Mouse (Mus musculus) urinary bladder, adult 18-20 months (tissue): ENCODE data around the gene Reep1.

ENCODE experiments used
- DNase-seq, 2 experiments: peaks; one replicate each; pipeline ENCODE4 v3.0.0; 2022; ENCODE audit warnings: low spot score in 2 of 2, mixed read lengths in 2 of 2

The Reep1 gene

DNA sequence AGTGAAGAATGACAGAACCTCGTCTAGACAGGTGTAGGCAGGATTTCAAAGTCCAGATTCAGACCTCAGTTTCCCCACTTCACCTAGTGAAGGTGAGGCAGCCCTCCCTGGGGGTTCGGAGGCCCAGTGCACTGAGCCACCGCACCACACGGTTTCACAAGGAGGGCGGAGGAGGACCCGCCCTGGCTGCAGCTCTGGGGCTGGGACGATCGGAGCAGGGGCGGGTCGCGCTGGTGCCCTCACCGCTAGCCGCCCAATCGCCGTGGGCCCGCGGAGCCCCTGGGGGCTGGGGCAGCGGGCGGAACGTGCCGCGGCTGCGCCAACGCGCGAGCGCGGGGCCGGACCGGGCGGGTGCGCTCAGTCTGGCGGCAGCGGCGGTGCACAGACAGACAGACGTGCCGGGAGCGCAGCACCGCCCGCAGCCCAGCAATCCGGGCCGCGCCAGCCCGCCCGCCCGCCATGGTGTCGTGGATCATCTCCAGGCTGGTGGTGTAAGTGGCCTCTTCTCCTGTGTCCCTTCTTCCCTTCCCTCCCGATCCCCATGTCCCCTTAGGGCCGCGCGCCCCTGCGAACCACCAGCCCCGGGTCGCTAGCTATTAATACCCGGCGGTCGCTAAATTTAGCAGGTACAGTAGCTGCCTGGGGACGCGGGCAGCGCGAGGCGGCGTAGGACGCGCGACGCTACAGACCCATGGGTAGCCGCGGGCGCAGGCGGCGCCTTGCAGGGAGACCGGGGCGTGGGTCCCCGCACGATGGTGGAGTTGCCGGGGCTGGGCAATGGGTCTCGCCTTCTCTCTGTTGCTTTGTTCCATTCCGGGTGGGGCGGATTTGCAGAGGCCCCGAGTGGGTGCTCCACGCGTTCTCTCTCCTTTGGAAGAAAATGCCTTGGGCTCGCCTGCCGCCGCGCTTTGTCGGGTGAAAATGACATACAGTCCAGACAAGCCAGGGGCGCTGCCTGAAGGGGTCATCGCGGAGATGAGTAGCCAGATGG, at the start of gene Reep1:
Reep1 (plus strand) TSS at position 51 of the 991 bp plus-strand sequence.
- DNase-seq, result peak; percentile 15 to 20

DNA sequence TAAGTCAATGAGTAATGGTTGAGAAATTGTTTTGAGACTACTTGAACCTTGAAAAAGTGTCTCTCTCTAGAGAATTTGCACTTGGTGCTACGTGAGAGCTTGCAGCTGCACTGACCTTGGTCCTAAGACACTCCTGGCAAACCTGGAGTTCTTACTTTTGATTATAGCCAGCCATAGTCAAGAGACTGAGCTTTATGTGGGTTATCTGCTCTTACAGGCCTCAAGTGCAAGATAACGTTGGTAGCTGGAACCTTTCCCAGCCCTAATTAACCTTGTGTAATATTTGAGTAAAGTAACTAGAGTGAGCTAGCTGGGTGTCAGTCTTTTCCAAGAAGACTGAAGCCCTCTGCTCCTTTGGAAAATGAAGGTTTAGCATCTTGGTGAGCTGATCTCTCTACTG, 49.1 kb upstream of the Reep1 start:
- DNase-seq, result no peak

DNA sequence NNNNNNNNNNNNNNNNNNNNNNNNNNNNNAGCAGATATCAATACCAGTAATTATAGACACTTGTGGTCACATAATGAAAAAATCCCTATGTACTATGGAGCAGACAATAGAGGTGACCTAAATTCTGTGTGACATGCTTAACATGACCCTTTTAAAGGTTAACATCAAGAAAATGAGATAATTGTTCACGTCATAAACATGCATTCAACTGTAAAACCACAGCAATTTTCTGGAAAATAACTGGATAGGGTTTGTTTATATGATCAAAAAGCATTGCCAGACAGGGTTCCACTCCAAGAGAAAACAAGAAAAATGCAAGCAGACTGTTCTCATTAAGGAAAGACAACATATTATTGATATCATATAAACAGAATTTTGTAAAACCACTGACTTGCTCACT, 42.9 kb upstream of the Reep1 start:
- no peak for DNase-seq

DNA sequence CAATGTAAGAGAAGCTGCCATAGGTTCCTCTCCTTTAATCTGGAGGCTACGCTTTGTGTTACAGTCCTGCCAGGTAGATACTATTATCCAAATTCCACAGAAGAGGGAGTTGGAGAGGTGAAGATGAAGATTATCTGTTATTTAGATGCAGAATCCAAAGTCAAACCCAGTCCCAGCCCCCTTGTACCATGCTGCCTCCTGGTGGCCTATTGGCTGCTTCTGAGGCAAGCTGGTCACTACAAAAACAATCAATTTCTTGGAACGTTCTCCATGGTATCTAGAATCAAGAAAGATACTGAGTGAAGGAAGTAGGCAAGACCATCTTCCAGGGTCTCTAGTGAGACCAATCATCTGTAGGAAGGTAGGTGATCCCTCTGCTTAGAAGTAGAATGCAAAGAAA, 34.2 kb upstream of the Reep1 start:
- no peak for DNase-seq

DNA sequence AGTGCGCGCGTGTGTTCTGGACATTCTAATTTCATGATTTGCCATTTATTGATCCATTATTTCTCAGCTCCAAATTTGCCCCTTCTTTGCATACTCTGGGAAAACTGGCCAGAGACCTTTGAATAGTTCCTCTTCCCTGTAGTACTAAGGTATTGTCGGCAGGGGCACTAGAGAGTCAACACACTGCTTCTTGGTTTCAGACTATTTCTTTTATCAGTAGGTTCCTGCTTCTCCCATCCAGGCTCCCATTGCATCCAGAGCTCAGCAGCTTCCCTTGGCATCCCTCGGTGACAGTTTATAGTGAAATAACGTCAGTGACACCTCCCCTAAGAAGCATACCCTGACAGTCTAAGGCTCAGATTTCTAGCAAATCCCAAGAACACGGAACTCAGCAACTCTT, 28.5 kb upstream of the Reep1 start:
- no peak for DNase-seq

DNA sequence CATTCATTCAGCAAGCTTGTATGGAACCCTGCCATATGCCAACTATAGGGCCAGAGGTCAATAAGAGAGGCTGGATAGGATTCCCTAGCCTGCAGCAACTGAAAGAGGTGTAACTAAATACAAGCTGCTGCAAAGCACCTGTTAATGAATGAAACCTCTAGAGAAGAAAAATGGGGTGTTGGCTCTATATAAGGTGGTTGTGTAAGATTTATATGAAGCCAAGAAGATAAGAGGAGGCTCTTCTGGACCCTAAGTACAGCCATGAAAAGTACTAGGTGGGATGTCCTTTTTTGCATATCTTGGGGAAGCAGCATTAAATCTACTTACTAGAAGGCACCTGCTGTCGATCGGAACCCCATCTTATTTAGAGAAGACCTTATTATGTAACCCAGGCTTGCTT, 12.2 kb upstream of the Reep1 start:
- DNase-seq, result no peak

DNA sequence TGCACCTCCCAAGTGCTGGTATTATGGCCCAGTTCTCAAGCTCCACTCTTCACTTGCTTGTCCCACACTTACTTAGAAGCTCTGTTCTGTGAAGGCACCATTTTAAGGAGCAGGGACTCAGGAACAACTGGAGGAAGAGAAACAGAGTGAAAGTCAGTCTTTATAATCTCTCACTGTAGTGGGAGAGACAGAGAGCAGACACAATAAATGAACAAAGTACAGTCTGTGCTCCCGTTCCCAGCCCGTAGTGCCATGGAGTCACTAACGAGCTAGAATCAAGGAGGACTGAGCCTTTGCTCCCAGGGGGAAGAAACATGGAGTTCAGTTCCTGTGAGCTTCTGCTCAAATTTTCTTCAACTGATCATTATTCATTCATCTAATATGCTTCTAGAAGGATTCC, 11.8 kb upstream of the Reep1 start:
- no peak for DNase-seq

DNA sequence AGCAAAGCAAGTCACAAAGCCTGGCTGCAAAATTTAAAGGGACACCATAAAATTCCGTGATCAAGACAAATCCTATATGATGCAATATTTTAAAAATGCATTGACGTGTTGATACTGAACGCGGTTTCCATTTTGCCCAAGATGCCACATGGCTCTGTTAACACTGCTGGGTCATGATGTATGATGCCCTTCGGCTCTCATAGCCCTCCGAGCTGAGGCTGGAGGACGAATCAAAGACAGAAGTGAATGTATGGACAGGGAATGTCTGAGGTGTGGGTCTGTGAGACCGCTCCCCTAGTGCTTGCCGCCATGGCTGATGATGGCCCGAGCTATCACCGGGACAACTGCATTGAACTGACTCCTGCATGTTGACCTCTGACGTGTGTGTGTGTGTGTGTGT, 490 bp upstream of the Reep1 start:
- no peak for DNase-seq

DNA sequence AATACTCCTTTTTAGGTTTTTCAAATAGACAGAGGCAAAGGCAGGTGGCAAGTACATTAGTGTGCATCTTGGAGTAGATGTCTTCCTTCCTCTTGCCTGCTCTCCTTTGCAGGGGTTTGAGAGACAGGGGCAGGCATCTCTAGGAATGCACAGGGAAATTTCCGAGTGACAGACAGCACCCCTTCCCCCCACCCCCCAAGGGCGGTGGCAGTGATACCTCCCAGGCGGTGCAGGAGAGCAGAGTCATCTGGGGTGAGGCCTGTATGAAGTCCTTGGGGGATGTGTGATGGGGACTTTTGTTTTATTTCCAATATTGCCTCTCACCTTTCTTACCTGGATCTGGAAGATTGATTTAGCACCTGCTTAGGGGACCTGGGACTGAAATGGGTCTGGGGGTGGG, 1.2 kb downstream of the Reep1 start:
- DNase-seq, result no peak

DNA sequence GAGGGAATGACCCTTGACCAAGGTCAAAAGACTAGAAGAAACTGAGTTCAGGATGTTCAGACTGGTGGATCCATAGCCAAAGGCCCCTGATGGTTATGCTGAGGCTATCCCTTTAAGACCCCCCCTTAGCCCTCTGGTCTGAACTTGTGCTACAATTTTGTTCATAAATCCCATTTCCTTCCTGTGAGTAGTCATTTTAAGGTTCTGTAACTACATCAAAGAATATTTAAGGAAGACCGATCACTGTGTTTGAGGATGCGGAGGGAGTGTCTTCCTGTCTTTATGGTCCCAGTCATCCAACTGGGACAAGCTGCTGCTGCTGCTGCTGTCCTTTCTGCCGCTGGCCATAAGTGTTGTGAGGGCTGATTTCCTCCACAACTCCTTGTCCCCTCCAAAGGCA, 3.0 kb downstream of the Reep1 start:
- no peak for DNase-seq

DNA sequence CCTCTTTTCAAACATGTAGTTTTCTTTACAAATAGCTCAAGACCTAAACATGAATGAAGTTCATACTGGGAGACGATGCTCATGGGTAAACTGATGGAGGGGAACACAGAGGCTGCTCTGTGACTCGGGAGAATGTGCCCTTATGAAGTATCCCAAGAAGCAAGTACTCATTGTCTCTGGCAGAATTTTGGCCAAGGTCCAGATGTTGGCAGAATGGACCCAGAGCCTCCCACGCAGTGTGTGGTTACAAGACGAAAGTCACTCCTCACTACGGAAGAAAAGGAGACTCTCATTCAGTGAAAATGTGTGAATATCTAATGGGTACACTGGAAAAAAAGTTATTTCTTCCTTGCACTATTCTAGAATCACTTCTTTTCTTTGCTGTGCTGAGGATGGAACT, 3.8 kb downstream of the Reep1 start:
- no peak for DNase-seq

DNA sequence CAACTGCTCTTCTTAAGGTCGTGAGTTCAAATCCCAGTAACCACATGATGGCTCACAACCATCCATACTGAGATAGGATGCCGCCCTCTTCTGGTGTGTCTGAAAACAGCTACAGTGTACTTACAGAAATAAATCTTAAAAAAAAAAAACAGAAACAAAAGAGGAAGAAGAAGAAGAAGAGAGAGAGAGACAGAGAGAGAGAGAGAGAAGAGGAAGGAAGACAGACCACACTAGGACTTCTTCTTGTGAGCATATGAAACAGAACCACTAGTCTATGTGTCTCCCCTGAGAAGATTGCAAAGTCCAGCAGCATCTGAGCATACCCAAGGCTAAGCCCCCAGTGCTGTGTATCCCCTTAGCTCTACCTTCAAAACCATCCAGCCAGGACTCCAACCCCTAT, 6.2 kb downstream of the Reep1 start:
- DNase-seq, result no peak

DNA sequence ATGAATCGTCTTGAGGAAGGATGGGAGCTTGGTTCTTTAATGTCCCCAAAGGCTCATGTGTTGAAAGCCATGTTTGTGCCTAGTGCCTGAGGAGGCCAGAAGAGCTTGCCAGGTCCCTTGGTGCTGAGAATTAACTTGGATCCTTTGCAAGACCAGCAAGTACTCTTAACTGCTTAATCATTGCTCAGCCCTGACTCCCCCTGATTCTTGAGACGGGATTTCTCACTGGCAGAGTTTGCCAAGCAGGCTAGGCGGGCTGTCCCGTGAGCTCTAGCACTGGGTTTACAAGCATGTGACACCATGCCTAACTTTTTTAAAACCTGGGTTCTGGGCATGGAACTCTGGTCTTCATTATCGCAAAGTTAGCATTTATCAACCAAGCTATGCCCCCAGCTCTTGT, 7.6 kb downstream of the Reep1 start:
- DNase-seq, result no peak

DNA sequence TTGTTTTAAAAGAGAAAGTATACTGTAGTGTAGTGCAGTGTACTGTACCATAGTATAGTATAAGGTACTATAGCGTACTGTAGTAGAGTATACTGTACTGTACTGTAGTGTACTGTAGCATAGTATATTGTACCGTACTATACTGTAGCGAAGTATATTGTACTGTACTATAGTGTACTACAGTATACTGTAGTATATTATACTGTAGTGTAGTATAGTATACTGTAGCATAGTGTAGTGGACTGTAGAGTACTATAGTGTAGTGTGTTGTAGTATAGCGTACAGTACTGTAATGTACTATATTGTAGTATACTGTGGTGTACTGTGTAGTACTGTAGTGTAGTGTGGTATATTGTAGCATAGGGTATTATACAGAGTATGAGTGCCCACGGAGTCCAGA, 9.1 kb downstream of the Reep1 start:
- no peak for DNase-seq

DNA sequence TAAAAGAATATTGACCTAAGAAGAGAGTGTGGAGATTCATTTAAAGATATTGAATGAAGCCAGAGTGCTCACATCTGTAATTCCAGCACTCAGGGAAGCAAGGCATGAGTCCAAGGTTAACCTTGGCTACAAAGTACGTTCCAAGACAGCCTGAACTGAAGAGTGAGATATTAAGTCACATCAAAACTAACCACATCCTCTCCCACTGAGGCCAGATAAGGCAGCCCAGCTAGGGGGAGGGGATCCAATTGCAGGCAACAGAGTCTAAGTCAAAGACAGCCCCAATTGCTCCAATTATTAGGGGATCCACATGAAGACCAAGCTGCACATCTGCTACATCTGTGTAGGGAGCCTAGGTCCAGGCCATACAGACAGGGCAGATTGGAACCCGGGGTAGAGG, 11.0 kb downstream of the Reep1 start:
- no peak for DNase-seq

DNA sequence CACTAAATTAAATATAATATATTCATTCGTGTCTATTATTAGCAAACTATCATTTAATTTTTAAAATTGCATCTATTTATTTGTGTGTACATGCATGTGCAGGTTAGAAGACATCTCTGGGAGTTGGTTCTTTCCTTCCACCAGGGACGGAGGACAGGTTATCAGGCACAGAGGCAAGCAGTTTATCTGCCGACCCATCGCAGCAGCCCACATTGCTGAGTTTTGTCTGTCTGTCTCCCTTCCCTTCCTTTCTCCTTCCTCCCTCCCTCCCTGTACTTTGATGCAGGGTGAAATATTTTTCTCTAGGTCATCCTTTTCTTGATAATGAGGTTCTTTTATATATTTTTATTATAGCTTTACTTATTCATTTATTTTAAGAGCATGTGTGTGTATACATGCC, 11.9 kb downstream of the Reep1 start:
- no peak for DNase-seq

DNA sequence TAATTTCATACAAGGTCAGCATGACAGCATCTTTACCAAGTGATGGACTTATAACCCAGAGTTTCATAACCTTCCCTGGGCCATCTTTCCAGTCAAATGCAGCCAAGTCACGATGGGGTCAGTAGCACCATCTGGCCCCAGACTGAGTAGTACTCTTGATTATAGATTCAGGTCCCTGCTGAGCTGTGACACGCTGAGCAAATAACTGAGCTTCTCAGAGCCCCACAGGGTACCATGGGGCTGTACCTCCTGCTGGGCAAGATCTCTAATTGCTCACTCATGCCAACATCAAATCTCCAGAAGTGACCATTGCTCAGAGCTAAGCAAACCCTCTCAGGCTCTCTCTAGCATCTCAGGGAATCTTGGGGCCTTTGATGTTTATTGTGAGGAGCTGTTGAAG, 15.6 kb downstream of the Reep1 start:
- DNase-seq, result no peak

DNA sequence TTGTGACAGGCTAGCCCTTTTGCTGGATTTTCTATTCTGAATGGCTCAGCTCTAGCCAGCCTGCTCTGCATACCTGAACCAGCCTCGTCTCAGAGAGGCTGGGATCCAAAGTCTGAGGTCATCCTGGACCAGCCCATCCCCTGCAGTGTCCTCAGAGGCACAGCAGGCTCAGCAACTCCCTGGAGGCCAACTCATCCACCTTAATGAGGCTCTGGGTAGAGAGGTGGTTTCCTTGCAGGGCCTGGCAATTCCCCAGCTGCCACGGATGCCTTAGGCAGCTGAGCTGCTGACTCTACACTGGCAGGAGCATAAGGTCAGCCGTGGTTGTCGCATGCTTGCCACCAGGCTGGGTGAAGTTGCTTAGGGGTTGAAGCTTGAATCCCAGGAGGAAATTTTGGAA, 16.2 kb downstream of the Reep1 start:
- no peak for DNase-seq

DNA sequence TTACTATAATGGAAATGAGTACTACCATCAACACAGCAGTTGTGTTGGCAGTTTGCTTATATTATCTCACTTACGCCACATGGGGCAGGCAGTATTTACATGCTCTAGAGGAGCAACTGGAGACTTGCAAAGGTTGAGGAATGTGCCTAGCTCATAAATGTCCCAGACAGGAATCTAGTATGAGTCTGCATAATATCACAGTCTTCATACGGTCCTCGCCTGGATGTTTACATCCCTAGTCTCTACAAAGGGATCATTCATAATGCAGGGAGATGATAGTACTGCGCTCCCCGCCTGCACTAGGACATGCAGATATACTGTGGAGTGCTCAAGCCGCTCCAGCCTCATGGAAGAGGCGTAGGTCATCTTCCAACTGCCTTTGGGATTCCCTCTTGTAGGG, 19.3 kb downstream of the Reep1 start:
- no peak for DNase-seq

DNA sequence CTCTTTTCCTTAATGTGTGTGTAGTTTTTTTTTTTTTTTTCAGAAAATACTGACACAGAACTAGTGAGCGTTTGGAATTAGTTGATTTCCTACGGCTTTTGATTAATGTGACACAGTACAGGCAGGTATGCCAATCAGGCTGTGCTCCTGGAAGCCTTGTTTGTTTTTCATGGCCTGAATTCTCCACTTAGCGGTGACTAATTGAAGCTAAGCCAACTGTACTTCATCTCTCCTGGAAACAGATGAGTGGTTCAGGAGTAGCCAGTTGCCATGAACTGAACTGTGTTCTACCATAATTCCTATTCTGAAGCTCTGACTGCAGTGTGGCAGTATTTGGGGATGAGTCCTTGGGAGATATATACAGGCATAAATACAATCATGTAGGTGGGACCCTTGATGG, 20.9 kb downstream of the Reep1 start:
- no peak for DNase-seq

DNA sequence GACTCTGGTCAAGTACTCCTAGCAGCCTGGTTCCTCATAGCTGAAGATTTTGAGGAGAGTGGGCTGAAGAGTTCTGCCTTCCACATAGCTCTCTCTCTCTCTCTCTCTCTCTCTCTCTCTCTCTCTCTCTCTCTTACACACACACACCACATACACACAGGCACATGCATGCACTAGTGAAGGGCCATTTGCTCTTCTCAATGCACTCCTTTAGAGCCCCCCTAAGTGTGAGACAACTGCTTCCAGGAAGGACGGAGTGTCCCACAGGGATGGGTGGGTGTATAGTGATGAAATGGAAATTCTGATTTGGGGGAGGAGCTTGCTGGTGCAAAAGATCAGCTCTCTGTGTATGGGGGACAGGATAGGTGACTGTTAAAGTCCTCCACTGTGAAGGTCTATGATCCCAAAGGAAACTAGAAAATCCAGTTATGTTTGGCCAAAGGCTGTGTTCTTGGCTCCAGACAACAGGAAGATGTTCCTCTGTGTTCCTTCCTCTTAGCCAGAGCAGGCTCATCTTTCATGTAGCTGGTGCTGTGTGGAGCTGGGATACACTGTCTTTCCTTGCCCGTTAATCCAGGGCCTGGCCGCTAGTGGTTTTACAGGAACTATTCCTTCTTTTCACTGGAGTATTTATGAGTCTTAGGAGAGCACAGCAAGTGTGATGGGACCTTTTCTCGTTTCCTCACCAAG, 27.7 kb downstream of the Reep1 start:
- DNase-seq, result no peak

DNA sequence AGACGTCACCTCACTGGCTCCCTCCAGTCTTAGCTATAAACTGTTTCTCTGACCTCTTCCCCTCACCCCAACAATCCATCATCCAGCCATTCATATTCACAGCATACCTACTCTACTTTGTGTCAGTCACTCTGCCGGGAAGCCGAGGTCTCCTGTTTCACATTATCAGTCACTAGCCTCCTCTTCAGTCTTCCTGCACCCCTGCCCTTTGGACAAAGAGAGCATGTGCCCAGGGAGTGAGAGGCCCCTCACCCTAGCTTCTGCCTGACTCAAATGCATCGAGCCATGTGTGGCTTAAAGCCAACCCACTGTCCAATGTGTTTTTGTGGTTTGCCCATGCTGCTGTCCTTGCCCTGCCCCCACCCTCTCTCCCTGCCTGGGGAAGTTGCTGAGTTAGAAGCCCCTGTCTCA, 28.2 kb downstream of the Reep1 start:
- DNase-seq, result no peak

DNA sequence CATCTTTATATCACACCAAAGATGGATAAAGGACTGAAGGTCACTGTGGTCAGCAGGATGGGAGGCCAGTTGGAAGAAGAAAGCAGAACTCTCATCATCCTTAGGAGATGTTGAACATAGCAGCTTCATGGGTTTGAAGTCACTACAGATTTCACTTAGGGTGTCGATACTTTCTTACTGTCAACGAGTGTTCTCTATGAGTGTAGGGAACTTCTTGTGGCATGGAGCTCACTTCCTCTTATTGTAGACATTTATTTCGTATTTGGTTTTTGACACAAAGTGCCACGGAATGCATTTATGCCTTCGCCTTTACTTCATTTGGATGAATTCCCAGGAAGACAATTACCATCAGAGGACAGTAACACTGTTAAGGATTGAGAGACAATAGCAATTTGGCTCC, 28.7 kb downstream of the Reep1 start:
- DNase-seq, result no peak
